Mouse (Mus musculus) hindbrain, embryonic 12.5 days (tissue): ENCODE results near the gene Pcdh15. TPM values are rescaled to one million over a fixed set of nuclear protein-coding genes. Genes with fewer than 3 reads are reported as not detected.
A peak's percentile ranks its signal among the peaks of the same experiment; 100 is the strongest.

Experiments
- ATAC-seq: fragments of 200-750 bp; cut with Nextera tagmentation; 2 replicates; pipeline ENCODE4 v1.8.0; 2017; ENCODE audit warnings: moderate TSS enrichment; ENCODE audit not compliant: low FRiP score
- H3K27ac ChIP-seq: fragments of 300-500 bp; sonication (generic); 2 replicates; pipeline ENCODE4 v1.5.1; 2016; ENCODE audit warnings: mild to moderate bottlenecking
- H3K27me3 ChIP-seq: fragments of 300-500 bp; sonication (generic); 2 replicates; pipeline ENCODE4 v1.6.1; 2016; ENCODE audit warnings: mild to moderate bottlenecking
- H3K36me3 ChIP-seq: fragments of 300-500 bp; sonication (generic); 2 replicates; pipeline ENCODE4 v1.6.1; 2016; ENCODE audit warnings: mild to moderate bottlenecking
- H3K4me1 ChIP-seq: fragments of 300-500 bp; sonication (generic); 2 replicates; pipeline ENCODE4 v1.6.1; 2016
- H3K4me2 ChIP-seq: fragments of 300-500 bp; sonication (generic); replicated peaks from 2 replicates; pipeline ENCODE4 v1.6.1; 2016; ENCODE audit warnings: mild to moderate bottlenecking
- H3K4me3 ChIP-seq: fragments of 300-500 bp; sonication (generic); 2 replicates; pipeline ENCODE4 v1.5.1; 2016; ENCODE audit warnings: mild to moderate bottlenecking
- H3K9ac ChIP-seq: fragments of 300-500 bp; sonication (generic); 2 replicates; pipeline ENCODE4 v1.6.1; 2016; ENCODE audit warnings: mild to moderate bottlenecking, moderate library complexity
- H3K9me3 ChIP-seq: fragments of 300-500 bp; sonication (generic); replicated peaks from 2 replicates; pipeline ENCODE4 v1.6.1; 2016; ENCODE audit warnings: mild to moderate bottlenecking
- whole genome bisulfite sequencing: fragments of 180-500 bp; shearing (Covaris S2); methylation state at CpG from one replicate; pipeline ENCODE4 v1.1.7; 2016; 5-methylcytosine and 5-hydroxymethylcytosine counted together
- polyA plus RNA-seq: library from polyadenylated mRNA; unstranded; fragments of >200 nt; fragmentation: Nextera tagmentation; extraction: Ambion mirVana; gene quantifications from 2 replicates; pipeline ENCODE4 v1.2.1, GENCODE M21; 2016

Pcdh15 gene
- polyA plus RNA-seq, 1 experiment from 2014 or later = 4.9 TPM

- Histone ChIP-seq H3K4me3 (no peak overlapping the region), H3K4me1 (no peaks in the 10 kb centered on the region), H3K36me3 (no peaks in the 10 kb centered on the region), H3K9me3 (no peaks in the 10 kb centered on the region), H3K27me3 (no peaks in the 10 kb centered on the region), H3K4me2 (no peak overlapping the region), H3K27ac (no peak overlapping the region), H3K9ac (no peak overlapping the region)
- 54% methylated on average over 4 of the region's 4 CpGs for WGBS
- ATAC-seq = no peak
These were observed 48.8 kb downstream of the Pcdh15 start for GRCm38 (mm10) chr10:73147978-73148377.

GRCm38 (mm10) chr10:73154544-73154943 is 55.4 kb downstream of the Pcdh15 start:
- H3K4me3 ChIP-seq = no peak overlapping the region
- ATAC-seq = no peak
- H3K36me3 ChIP-seq = no peaks in the 10 kb centered on the region
- WGBS = 86% methylated on average over 5 of the region's 5 CpGs
- no peak overlapping the region for H3K27ac ChIP-seq
- H3K4me1 ChIP-seq = no peaks in the 10 kb centered on the region
- no peaks in the 10 kb centered on the region for H3K27me3 ChIP-seq
- H3K4me2 ChIP-seq = no peak overlapping the region
- H3K9me3 ChIP-seq = no peaks in the 10 kb centered on the region
- no peak overlapping the region for H3K9ac ChIP-seq

- Histone ChIP-seq H3K9me3 (no peaks in the 10 kb centered on the region), H3K4me1 (no peaks in the 10 kb centered on the region), H3K9ac (no peak overlapping the region), H3K36me3 (no peaks in the 10 kb centered on the region), H3K27me3 (no peaks in the 10 kb centered on the region), H3K27ac (no peak overlapping the region), H3K4me3 (no peak overlapping the region), H3K4me2 (no peak overlapping the region)
- no peak for ATAC-seq
- 97% methylated on average over 1 of the region's 1 CpGs for WGBS
These were observed 62.6 kb downstream of the Pcdh15 start for GRCm38 (mm10) chr10:73161757-73162156.

GRCm38 (mm10) chr10:73216001-73216400 is 116.9 kb downstream of the Pcdh15 start:
- H3K4me3 ChIP-seq = no peak overlapping the region
- no peaks in the 10 kb centered on the region for H3K4me1 ChIP-seq
- no peaks in the 10 kb centered on the region for H3K9me3 ChIP-seq
- no peak overlapping the region for H3K27ac ChIP-seq
- H3K9ac ChIP-seq = no peak overlapping the region
- H3K4me2 ChIP-seq = no peak overlapping the region
- ATAC-seq = no peak
- H3K27me3 ChIP-seq = no peaks in the 10 kb centered on the region
- H3K36me3 ChIP-seq = no peaks in the 10 kb centered on the region
- WGBS = 73% methylated on average over 2 of the region's 2 CpGs

GRCm38 (mm10) chr10:73242294-73242693 is 143.2 kb downstream of the Pcdh15 start:
- H3K9ac ChIP-seq = no peak overlapping the region
- no peak overlapping the region for H3K27ac ChIP-seq
- H3K9me3 ChIP-seq = no peaks in the 10 kb centered on the region
- H3K4me1 ChIP-seq = no peaks in the 10 kb centered on the region
- no peak overlapping the region for H3K4me2 ChIP-seq
- 81% methylated on average over 5 of the region's 5 CpGs for WGBS
- H3K36me3 ChIP-seq = no peaks in the 10 kb centered on the region
- no peak for ATAC-seq
- no peaks in the 10 kb centered on the region for H3K27me3 ChIP-seq
- H3K4me3 ChIP-seq = no peak overlapping the region

- WGBS = 82% methylated on average over 4 of the region's 4 CpGs
- Histone ChIP-seq H3K9me3 (no peaks in the 10 kb centered on the region), H3K27me3 (no peaks in the 10 kb centered on the region), H3K4me2 (no peak overlapping the region), H3K36me3 (no peaks in the 10 kb centered on the region), H3K4me3 (no peak overlapping the region), H3K27ac (no peak overlapping the region), H3K4me1 (no peaks in the 10 kb centered on the region), H3K9ac (no peak overlapping the region)
- ATAC-seq = 0 out of 2 replicates have a peak, but pooled peaks have one; percentile 35
These were observed 181.3 kb downstream of the Pcdh15 start for GRCm38 (mm10) chr10:73280438-73280837.

- H3K27me3 ChIP-seq = no peaks in the 10 kb centered on the region
- H3K4me3 ChIP-seq = no peak overlapping the region
- no peak for ATAC-seq
- no peaks in the 10 kb centered on the region for H3K9me3 ChIP-seq
- no peaks in the 10 kb centered on the region for H3K4me1 ChIP-seq
- 77% methylated on average over 5 of the region's 5 CpGs for WGBS
- no peak overlapping the region for H3K27ac ChIP-seq
- no peak overlapping the region for H3K4me2 ChIP-seq
- no peak overlapping the region for H3K9ac ChIP-seq
- no peaks in the 10 kb centered on the region for H3K36me3 ChIP-seq
These were observed 197.3 kb downstream of the Pcdh15 start for GRCm38 (mm10) chr10:73296456-73296855.

- H3K9ac ChIP-seq = no peak overlapping the region
- no peak overlapping the region for H3K4me2 ChIP-seq
- H3K27me3 ChIP-seq = no peaks in the 10 kb centered on the region
- no peaks in the 10 kb centered on the region for H3K9me3 ChIP-seq
- H3K4me3 ChIP-seq = no peak overlapping the region
- H3K27ac ChIP-seq = no peak overlapping the region
- H3K36me3 ChIP-seq = no peaks in the 10 kb centered on the region
- ATAC-seq = no peak
- 85% methylated on average over 8 of the region's 8 CpGs for WGBS
- no peaks in the 10 kb centered on the region for H3K4me1 ChIP-seq
These were observed 202.8 kb downstream of the Pcdh15 start for GRCm38 (mm10) chr10:73301951-73302350.

- Histone ChIP-seq H3K4me1 (no peaks in the 10 kb centered on the region), H3K9ac (no peak overlapping the region), H3K9me3 (no peaks in the 10 kb centered on the region), H3K27me3 (no peaks in the 10 kb centered on the region), H3K4me3 (no peak overlapping the region), H3K4me2 (no peak overlapping the region), H3K27ac (no peak overlapping the region), H3K36me3 (no peaks in the 10 kb centered on the region)
- no peak for ATAC-seq
- 93% methylated on average over 1 of the region's 1 CpGs for WGBS
These were observed 207.5 kb downstream of the Pcdh15 start for GRCm38 (mm10) chr10:73306677-73307076.

GRCm38 (mm10) chr10:73326861-73327260 is 227.7 kb downstream of the Pcdh15 start:
- Histone ChIP-seq H3K27me3 (no peaks in the 10 kb centered on the region), H3K36me3 (no peaks in the 10 kb centered on the region), H3K4me2 (no peak overlapping the region), H3K9ac (no peak overlapping the region), H3K4me1 (no peaks in the 10 kb centered on the region), H3K27ac (no peak overlapping the region), H3K9me3 (no peaks in the 10 kb centered on the region), H3K4me3 (no peak overlapping the region)
- no peak for ATAC-seq
- WGBS = 87% methylated on average over 7 of the region's 7 CpGs

GRCm38 (mm10) chr10:73333426-73333825 is 234.3 kb downstream of the Pcdh15 start:
- no peak overlapping the region for H3K4me3 ChIP-seq
- H3K27ac ChIP-seq = no peak overlapping the region
- no peaks in the 10 kb centered on the region for H3K27me3 ChIP-seq
- ATAC-seq = no peak
- H3K9me3 ChIP-seq = no peaks in the 10 kb centered on the region
- H3K4me1 ChIP-seq = no peaks in the 10 kb centered on the region
- H3K4me2 ChIP-seq = no peak overlapping the region
- H3K9ac ChIP-seq = no peak overlapping the region
- WGBS = 88% methylated on average over 1 of the region's 1 CpGs
- H3K36me3 ChIP-seq = no peaks in the 10 kb centered on the region

- H3K9ac ChIP-seq = no peak overlapping the region
- no peaks in the 10 kb centered on the region for H3K4me1 ChIP-seq
- H3K27ac ChIP-seq = no peak overlapping the region
- ATAC-seq = no peak
- no peak overlapping the region for H3K4me3 ChIP-seq
- 78% methylated on average over 2 of the region's 2 CpGs for WGBS
- no peak overlapping the region for H3K4me2 ChIP-seq
- no peaks in the 10 kb centered on the region for H3K27me3 ChIP-seq
- H3K36me3 ChIP-seq = no peaks in the 10 kb centered on the region
- H3K9me3 ChIP-seq = no peaks in the 10 kb centered on the region
These were observed 279.9 kb downstream of the Pcdh15 start for GRCm38 (mm10) chr10:73379001-73379400.

- WGBS = 94% methylated on average over 2 of the region's 2 CpGs
- H3K27ac ChIP-seq = no peak overlapping the region
- H3K4me2 ChIP-seq = no peak overlapping the region
- H3K27me3 ChIP-seq = no peaks in the 10 kb centered on the region
- no peak for ATAC-seq
- H3K4me3 ChIP-seq = no peak overlapping the region
- H3K9me3 ChIP-seq = no peaks in the 10 kb centered on the region
- H3K9ac ChIP-seq = no peak overlapping the region
- H3K4me1 ChIP-seq = no peaks in the 10 kb centered on the region
- no peaks in the 10 kb centered on the region for H3K36me3 ChIP-seq
These were observed 284.9 kb downstream of the Pcdh15 start for GRCm38 (mm10) chr10:73384003-73384402.
